In genomic region chr15:80256656-80257601, GRCm38 (mm10) we compare ENCODE assay signal across 8 mouse cellular contexts. TPM values are rescaled to one million over a fixed set of nuclear protein-coding genes. Genes with fewer than 3 reads are reported as not detected.
A peak's percentile ranks its signal among the peaks of the same experiment; 100 is the strongest.
DNase-seq lines count a peak whose midpoint lies in the region; ATAC-seq and TF ChIP-seq lines count a peak whose summit lies in the region.

No protein-coding gene starts in this region.

- H3K9ac ChIP-seq in hindbrain, embryonic 11.5 days (ENCODE audit: low read depth, low read length), result peak overlapping the region; percentile 100
- peak overlapping the region; percentile 100 for H3K9ac ChIP-seq in midbrain, embryonic 14.5 days (replicated peaks; ENCODE audit: low read length)

- peaks cover 17% of the 10 kb centered on the region for H3K36me3 ChIP-seq in kidney, adult 2 months (ENCODE audit: control insufficient read depth, insufficient read depth, low read length)
- peaks cover 15% of the 10 kb centered on the region for H3K36me3 ChIP-seq in hindbrain, embryonic 11.5 days (ENCODE audit: control insufficient read depth, insufficient read depth, low read length)
- H3K36me3 ChIP-seq in midbrain, embryonic 14.5 days (ENCODE audit: control insufficient read depth, insufficient read depth, low read length), result peaks cover 52% of the 10 kb centered on the region

- H3K4me3 ChIP-seq in kidney, adult 2 months (ENCODE audit: insufficient read depth, low read depth, low read length), result peak overlapping the region; percentile 93
- H3K4me3 ChIP-seq in hindbrain, embryonic 11.5 days (ENCODE audit: low read depth, low read length), result peak overlapping the region; percentile 100
- peak overlapping the region; percentile 100 for H3K4me3 ChIP-seq in midbrain, embryonic 14.5 days (replicated peaks; ENCODE audit: low read depth, low read length)

- DNase-seq in kidney, adult 2 months, result no peak
- DNase-seq in kidney, adult 9 months, result no peak
- DNase-seq in NIH3T3 (ENCODE audit: low read depth), result peak; percentile 34
- no peak for DNase-seq in hindbrain, embryonic 11.5 days (ENCODE audit: low spot score)
- DNase-seq in midbrain, embryonic 14.5 days, result no peak
- no peak for DNase-seq in thymus, adult 18-20 months
- DNase-seq in cerebellum, adult 8-10 months, result no peak
- no peak for DNase-seq in frontal cortex, postnatal 10 days (ENCODE audit: low spot score in 2 of 2)

- 34% methylated on average over 12 of the region's 12 CpGs for WGBS in kidney, adult 2 months
- WGBS in hindbrain, embryonic 11.5 days, result 67% methylated on average over 12 of the region's 12 CpGs
- WGBS in midbrain, embryonic 14.5 days, result 63% methylated on average over 12 of the region's 12 CpGs

- peaks cover 14% of the 10 kb centered on the region; the same call in 1 of the 2 replicates for H3K4me1 ChIP-seq in kidney, adult 2 months (ENCODE audit: control insufficient read depth, insufficient read depth, low read length)
- peaks cover 12% of the 10 kb centered on the region; the same call in 1 of the 2 replicates for H3K4me1 ChIP-seq in hindbrain, embryonic 11.5 days (replicated peaks; ENCODE audit: control insufficient read depth, insufficient read depth, low read length)
- H3K4me1 ChIP-seq in midbrain, embryonic 14.5 days (ENCODE audit: control insufficient read depth, insufficient read depth, low read length), result peaks cover 21% of the 10 kb centered on the region

- H3K27me3 ChIP-seq in kidney, adult 2 months (replicated peaks; ENCODE audit: control insufficient read depth, insufficient read depth, low read length), result no peaks in the 10 kb centered on the region
- H3K27me3 ChIP-seq in hindbrain, embryonic 11.5 days (ENCODE audit: control insufficient read depth, insufficient read depth, low read length), result no peaks in the 10 kb centered on the region
- no peaks in the 10 kb centered on the region for H3K27me3 ChIP-seq in midbrain, embryonic 14.5 days (ENCODE audit: control insufficient read depth, insufficient read depth, low read length)

- peak overlapping the region; percentile 86 for H3K4me2 ChIP-seq in hindbrain, embryonic 11.5 days (replicated peaks; ENCODE audit: low read depth, low read length)
- peak overlapping the region; percentile 98 for H3K4me2 ChIP-seq in midbrain, embryonic 14.5 days (ENCODE audit: low read length)

- no peak for TF ChIP-seq CTCF in kidney, adult 2 months (conservative IDR thresholded peaks at IDR 0.05; ENCODE audit: insufficient read depth, insufficient read length, low read depth, low read length)

- TF ChIP-seq POLR2A in kidney, adult 2 months (IDR thresholded peaks at IDR 0.05; ENCODE audit: low read depth, low read length), result peak; percentile 16

- no peak for ATAC-seq in hindbrain, embryonic 11.5 days (ENCODE audit: low FRiP score)
- ATAC-seq in midbrain, embryonic 14.5 days (ENCODE audit: low FRiP score, low TSS enrichment), result no peak

- H3K27ac ChIP-seq in kidney, adult 2 months (ENCODE audit: insufficient read depth, low read depth, low read length), result peak overlapping the region; percentile 81; the same call in 1 of the 2 replicates
- peak overlapping the region; percentile 96 for H3K27ac ChIP-seq in hindbrain, embryonic 11.5 days (ENCODE audit: low read depth, low read length)
- peak overlapping the region; percentile 100; the same call in 1 of the 2 replicates for H3K27ac ChIP-seq in midbrain, embryonic 14.5 days (replicated peaks; ENCODE audit: low read depth, low read length)

- no peaks in the 10 kb centered on the region for H3K9me3 ChIP-seq in hindbrain, embryonic 11.5 days (ENCODE audit: control insufficient read depth, low read length)
- no peaks in the 10 kb centered on the region for H3K9me3 ChIP-seq in midbrain, embryonic 14.5 days (ENCODE audit: control insufficient read depth, low read length)

RNA-seq across cellular contexts. Expression of gene Atf4, which starts 1.9 kb away (rescaled TPM):
- 92.3 and 126 TPM in 2 replicates for polyA plus RNA-seq in kidney, adult 2 months (2012; rRNA removed)
- 140 and 145 TPM in 2 replicates for polyA plus RNA-seq in hindbrain, embryonic 11.5 days (2014; fragmentation: Nextera tagmentation; extraction: Ambion mirVana)
- polyA plus RNA-seq in midbrain, embryonic 14.5 days (2014; fragmentation: Nextera tagmentation; extraction: Ambion mirVana), result 114 and 122 TPM in 2 replicates

RNA-seq across cellular contexts. Expression of gene Rps19bp1, which starts 7.2 kb away (rescaled TPM):
- 25.8 and 29.9 TPM in 2 replicates for polyA plus RNA-seq in kidney, adult 2 months (2012; rRNA removed)
- polyA plus RNA-seq in hindbrain, embryonic 11.5 days (2014; fragmentation: Nextera tagmentation; extraction: Ambion mirVana), result 68.0 and 71.4 TPM in 2 replicates
- 73.9 and 100 TPM in 2 replicates for polyA plus RNA-seq in midbrain, embryonic 14.5 days (2014; fragmentation: Nextera tagmentation; extraction: Ambion mirVana)

RNA-seq across cellular contexts. Expression of gene AC140267.1, which starts 21.3 kb away (rescaled TPM):
- not detected in 2 replicates for polyA plus RNA-seq in kidney, adult 2 months (2012; rRNA removed)
- polyA plus RNA-seq in hindbrain, embryonic 11.5 days (2014; fragmentation: Nextera tagmentation; extraction: Ambion mirVana), result not detected in 2 replicates
- 2.1 TPM in 1 of 2 replicates, not detected in the other for polyA plus RNA-seq in midbrain, embryonic 14.5 days (2014; fragmentation: Nextera tagmentation; extraction: Ambion mirVana)

RNA-seq across cellular contexts. Expression of gene Mief1, which starts 23.1 kb away (rescaled TPM):
- polyA plus RNA-seq in kidney, adult 2 months (2012; rRNA removed), result 16.3 and 16.9 TPM in 2 replicates
- polyA plus RNA-seq in hindbrain, embryonic 11.5 days (2014; fragmentation: Nextera tagmentation; extraction: Ambion mirVana), result 38.5 and 39.1 TPM in 2 replicates
- 28.1 and 41.7 TPM in 2 replicates for polyA plus RNA-seq in midbrain, embryonic 14.5 days (2014; fragmentation: Nextera tagmentation; extraction: Ambion mirVana)

RNA-seq across cellular contexts. Expression of gene Cacna1i, which starts 30.1 kb away (rescaled TPM):
- 0.16 and 0.89 TPM in 2 replicates for polyA plus RNA-seq in kidney, adult 2 months (2012; rRNA removed)
- 0.14 and 0.74 TPM in 2 replicates for polyA plus RNA-seq in hindbrain, embryonic 11.5 days (2014; fragmentation: Nextera tagmentation; extraction: Ambion mirVana)
- 0.75 and 1.5 TPM in 2 replicates for polyA plus RNA-seq in midbrain, embryonic 14.5 days (2014; fragmentation: Nextera tagmentation; extraction: Ambion mirVana)
